Mouse (Mus musculus): ENCODE results near the gene Cntn1. TPM values are rescaled to one million over a fixed set of nuclear protein-coding genes. Genes with fewer than 3 reads are reported as not detected.

Gene Cntn1
- total RNA-seq (2022), result 100 to 1,000 TPM; 285 to 319 (median 299) TPM

DNA sequence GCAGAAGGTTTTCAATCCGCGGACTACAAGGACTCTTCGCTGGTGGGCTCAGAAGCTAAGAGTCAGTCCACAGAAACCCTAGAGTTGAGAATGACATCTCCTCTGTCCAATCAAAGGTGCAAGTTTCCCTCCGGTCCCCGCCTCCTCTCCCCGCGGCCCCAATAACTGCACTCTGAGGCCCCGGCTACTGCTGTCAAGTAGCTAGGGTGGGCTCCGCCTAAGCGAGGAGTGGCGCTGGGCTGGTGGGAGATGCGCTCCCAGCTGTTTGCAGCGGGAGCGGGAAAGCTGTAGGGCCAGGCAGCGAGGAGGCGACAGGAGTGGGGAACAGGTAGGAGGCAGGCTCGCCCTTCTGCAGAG lies at the start of gene Cntn1:
Gene Cntn1, plus strand, starts transcription at position 170 of the 357 bp plus-strand sequence.
- DNase-seq (ENCODE audit: low spot score in 2 of 2), result peak; percentile 85 to 89

DNA sequence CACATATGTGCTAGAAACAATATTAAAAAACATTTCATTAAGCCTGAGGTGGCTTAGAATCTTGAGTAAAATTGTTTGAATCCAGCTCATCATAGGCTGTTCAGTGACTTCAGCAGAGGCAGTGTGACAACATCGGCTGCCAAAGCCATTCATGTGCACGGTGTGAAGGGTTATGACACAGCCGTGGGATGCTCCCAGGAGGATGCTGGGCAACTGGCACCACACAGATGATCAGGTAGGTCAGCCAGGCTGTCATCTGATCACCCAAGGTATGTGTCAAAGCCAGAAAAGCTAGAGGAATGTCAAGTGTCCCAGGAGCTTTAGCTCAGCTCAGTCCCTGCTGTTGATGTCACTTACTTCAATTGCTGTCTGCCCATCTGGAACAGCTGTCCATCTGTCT lies 49.5 kb upstream of the Cntn1 start:
- no peak for DNase-seq (ENCODE audit: low spot score in 2 of 2)

DNA sequence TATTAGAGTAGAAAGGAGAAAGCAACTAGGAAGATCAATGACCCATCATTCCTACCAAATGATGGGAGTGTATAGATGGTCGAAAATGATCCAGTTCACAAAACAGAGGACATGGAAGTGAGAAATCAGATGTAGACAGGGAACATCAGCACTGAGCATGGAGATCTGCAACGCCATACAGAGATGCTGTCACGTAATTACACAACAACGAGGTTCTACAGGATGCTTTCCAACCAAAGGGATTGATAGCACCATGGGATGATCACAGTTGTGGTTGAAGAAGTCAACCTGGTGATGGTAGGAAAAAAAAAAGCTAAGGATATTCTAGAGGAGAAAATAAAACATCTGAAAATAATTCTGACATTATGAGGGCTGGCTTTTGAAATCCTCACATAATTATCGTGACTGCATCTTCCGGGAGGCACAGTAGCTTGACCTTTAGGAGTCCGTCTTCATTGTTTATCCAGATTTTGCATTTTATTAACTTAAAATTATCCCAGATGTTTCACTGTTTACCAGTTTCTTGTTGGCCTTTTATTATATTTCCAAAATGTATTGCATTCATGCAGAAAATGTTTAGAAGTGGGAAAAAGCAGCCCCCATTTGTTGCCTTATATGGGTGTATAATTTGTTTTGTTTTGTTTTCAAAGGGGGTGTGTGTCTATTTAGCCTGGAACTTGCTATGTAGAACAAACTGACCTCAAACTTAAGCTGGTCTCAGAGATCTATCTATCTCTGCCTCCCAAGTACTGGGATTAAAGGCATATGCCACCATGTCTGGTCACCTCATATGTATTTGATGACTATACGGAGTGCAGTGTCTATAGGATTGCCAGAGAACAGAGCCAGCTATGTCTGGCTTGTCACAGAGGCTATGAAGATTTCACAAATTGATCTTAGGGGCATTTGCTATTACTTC lies 38.5 kb upstream of the Cntn1 start:
- no peak for DNase-seq (ENCODE audit: low spot score in 2 of 2)

DNA sequence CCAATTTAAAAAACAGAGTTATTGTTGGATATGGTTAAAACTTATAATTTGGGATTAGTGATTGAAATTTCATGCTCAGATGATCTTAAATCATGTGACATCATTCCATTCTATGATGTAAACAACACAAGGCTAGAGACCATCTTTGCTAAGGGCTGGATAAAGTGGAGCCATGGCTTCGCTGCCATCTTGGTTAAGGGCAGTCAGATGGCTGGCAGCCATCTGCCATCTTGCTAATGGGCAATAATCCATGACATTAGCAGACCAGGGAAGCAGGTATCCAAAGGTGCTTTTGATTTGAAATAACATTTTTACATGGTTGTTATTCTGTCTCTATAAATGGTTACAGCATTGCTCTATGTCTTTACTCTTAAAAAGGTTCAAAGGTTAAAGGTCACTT lies 16.9 kb upstream of the Cntn1 start:
- DNase-seq (ENCODE audit: low spot score in 2 of 2), result no peak

DNA sequence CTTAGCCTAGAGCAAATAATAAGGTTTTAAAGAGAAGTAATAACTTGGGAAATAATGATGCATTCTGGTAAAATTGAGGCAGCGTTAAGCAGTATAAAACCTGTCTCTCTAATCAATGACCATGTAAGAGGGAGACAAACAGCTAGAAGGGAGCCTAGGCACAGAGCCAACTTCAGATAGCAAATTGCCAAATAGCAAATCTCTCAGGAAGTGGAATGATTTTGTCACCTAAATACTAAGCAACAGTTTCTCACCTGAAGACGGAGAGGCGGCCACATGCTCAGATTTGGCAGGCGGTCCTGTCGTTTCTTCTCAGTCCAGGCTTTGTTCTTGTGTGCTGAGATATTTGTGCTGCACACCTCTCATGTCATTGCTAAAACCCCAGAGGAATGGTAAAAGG lies 8.4 kb upstream of the Cntn1 start:
- no peak for DNase-seq (ENCODE audit: low spot score in 2 of 2)

DNA sequence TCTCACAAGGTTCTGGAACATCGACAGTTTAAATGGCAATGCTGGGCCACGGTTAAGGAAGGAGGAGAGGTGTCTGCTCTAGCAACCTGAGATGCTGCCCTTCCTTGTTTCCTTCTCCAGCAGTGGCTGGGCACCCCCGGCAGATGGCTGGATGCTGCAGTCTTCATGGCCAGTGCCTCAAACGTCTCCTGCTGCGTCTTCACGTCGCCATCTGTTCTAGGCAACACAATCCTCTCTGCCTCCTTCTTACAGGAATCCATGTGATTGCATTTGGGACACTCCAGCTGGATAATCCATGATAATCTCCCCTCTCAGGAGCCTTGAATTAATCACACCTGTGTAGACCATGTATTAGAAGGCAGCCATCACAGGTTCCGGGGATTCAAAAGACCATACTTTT lies 4.9 kb upstream of the Cntn1 start:
- no peak for DNase-seq (ENCODE audit: low spot score in 2 of 2)

DNA sequence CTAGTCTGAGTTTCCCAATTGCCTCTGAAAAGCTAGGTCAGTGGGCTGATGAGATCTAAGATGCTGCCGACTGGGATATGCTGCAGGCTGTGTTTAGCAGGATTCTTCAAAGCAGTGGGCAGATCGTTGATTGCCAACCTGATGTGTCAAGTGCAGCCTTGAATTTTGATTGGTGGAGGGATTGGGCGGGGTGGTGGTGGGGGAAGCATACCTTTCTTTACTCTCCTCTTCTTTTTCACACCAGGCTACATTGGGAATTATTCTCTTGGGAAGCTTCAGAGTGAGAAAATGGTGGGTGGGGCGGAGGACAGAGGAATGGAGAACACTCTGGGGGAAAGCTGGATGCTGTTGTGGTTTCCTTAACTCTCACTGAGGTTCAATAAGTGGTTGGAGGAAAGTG lies 2.9 kb upstream of the Cntn1 start:
- DNase-seq (ENCODE audit: low spot score in 2 of 2), result peak in 1 of 2 experiments; percentile 36

DNA sequence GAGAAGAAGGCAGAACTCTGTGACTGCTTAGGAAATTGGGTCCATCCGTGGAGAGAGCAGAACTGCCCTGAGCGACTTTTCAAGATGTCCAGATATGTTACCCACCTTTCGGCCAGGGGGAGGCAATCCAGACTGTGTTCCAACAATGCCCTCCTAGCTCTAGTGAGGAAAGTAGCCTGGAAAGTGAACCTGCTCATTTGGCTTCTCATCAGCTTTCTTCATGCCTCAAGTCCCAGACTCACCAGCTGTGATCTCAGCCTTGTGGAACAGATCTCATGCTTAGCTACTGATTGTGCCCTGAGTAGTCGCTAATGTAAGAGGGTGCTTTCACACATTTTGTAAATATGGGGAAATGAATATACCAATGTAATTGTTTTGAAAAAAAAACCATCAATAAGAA lies 2.4 kb upstream of the Cntn1 start:
- no peak for DNase-seq (ENCODE audit: low spot score in 2 of 2)

DNA sequence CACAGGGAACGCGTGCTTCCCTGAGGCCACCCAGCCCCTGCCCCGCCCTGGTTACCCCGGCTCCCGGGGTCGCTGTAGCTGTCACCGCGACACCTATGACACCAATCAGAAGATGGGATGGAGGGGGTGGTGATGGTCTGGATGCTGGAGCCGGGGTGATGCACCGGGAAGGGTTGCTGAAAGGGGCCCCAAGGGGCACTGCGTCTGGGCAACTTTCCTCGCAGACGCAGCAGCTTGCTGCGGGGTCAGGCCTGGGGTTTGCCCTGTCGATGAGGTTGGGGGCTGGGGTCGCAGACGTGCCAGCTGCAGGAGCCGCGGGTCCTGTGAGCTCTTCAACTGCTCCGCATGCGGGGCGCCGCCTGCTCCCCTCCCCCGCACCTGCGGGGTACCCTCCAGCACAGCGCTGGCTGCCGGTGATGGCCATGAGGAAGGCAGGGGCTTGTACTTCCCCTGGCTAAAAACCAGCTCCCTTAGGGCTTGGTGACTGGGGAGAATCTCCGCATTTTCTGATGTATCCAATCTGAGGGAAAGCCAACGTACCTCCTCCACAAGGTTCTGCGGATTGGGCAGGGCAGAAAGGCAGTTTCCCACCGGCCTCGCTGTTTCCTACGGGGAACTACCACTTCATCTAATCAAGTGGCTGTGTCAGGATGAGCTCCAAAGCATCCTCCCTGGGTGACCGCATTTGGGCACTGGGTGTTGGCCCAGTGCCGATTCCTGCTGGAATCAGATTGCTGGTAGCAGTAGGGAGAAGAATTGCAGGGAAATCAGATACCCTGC lies 578 bp downstream of the Cntn1 start:
- peak; percentile 50 to 54 for DNase-seq (ENCODE audit: low spot score in 2 of 2)

DNA sequence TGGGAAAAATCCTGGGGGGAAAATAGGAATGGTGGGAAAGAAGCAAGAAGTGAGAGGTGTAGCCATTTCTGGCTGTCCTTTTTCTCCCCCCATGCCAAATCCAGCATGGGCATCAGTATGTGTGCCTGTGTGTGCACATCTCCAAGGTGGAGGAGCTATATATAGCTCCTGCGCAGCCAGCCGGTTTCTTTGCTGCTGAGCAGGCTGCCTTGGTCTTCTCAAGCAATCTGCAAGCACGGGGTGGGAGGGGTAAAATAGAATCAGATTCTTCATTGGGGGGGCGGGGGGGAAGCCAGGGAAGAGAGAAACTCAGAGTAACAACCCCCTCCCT lies 1.1 kb downstream of the Cntn1 start:
- DNase-seq (ENCODE audit: low spot score in 2 of 2), result peak in 1 of 2 experiments; percentile 73

DNA sequence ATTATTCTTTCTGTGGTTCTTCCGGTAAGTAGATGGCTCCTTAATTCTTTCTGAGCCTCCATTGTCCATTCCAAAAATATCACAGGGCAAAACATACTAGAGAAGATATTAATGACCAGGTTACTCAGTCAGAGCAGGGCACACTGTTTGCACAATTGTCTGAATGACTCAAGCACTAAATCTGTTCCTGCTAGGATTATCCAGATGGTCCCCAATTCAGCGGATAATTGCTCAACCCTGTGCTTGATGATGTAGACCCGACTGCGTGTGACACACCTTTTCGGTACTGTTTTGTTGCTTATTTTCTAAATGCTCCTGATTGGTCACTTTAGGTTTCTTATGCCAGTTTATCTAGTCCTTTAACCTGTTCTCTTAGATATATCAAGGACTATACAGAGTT lies 6.6 kb downstream of the Cntn1 start:
- DNase-seq (ENCODE audit: low spot score in 2 of 2), result no peak

DNA sequence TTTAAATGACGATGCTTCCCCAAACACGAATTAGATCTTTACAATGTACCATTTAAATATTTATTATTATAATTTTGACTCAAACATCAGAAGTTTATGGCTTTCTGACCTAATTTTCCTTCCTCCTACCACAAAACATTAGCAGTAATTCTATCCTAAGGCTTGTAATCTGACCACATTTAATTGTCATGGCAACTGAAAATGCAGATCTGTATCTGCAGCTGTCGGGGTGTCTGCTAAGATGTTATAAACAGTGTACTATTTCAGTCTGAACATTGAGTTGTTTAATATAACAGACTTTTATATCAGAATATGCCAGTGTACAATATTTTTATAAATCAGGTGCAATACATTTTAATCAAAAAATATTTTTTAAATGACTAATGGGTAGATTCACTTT lies 10.0 kb downstream of the Cntn1 start:
- DNase-seq (ENCODE audit: low spot score in 2 of 2), result no peak

DNA sequence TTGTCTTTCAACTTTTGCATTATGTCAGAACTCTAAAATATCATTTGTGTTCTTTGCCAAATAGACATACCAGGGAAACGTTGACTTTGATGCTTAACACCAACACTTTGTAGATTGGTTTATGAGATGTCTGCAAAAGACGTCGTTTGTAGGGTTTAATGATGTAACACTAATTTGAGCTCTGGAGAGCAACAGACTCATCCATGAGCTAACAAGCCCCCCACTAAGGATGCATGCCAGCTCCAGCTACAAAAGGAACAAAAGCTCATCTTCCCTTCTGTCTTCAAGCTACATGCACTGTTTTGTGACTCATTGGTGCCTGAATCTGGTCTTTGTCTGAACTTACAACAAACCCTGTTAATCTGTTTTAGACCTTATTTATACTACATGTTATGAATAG lies 28.5 kb downstream of the Cntn1 start:
- no peak for DNase-seq (ENCODE audit: low spot score in 2 of 2)

DNA sequence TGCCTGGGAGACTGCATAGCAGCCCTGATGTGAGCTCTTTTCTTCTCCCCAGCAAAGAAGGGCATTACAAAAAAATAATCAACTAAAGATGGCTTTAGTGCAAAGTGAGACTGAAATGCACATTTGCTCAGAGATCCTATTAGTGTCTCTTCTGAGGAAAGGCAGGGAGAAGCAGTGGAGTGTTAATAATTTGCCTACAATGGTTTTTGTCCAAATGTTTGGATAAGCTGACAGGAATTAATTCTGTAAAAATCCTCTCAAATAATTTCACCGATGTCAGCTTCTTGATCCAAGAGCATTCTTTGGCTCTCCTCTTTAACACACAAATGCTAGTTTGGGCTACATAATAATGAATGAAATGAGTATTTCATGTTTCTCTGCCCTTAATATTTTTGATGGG lies 34.9 kb downstream of the Cntn1 start:
- no peak for DNase-seq (ENCODE audit: low spot score in 2 of 2)

DNA sequence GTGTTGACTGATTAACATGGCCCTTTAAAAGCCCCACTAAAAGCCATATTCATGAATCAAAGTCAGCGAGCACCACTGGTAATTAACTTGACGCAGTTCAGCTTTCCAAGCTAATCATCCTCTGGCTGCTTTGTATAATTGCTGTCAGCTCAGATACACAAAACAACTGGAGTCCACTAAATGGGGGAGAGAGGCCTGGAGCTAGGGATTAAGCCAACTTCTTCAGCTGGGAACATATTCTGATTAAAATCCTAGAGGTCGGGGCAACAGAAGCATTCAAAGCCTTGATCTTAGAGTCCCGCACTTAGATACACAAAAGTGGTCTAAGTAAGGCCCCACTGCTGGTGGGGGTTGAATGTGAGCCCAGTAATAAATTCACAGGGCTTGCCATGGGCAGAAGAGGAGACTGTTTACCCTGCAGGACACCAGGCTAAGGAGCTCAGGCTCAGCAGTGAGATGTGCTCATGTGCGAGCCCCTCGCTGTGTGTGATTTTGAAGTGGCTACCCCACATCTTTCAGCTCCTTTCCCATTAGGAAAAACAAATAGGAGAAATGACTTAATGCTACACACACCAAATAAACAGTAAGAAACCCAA lies 36.8 kb downstream of the Cntn1 start:
- no peak for DNase-seq (ENCODE audit: low spot score in 2 of 2)

DNA sequence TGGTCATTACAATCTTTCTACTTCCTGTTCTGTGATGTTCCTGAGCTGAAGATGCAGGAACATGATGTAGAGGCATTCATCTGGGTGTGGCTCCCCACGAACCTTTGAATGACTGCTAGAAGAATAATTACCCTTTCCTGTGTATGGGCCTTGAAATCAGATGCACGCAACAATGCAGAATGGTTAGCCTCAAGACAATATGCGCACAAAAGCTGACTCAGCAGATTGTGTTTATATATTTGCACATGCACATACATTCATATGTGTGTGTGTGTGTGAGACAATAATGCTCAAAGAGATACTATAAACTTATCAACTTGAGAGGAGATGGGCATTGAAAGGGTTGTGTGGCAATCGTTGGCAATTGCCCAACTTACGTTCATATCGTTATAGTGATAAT lies 39.8 kb downstream of the Cntn1 start:
- DNase-seq (ENCODE audit: low spot score in 2 of 2), result no peak

DNA sequence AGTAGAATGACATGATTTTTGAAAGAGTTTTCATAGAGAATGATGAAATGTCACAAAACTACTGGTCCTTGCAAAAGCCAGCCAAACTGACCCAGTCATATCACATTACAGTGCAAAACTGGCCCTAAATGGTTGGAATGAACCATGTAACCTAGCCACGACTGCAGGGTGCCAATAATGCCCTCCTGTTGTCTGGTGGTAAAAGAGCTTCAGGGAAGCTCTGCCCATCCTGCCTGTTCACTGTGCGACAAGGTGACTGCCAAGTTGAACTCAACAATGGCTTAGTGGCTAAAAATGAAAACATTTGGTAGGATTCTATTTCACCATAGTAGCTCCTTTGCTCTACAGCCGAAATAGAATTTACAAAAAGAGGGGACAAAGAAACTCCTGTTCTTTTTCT lies 41.1 kb downstream of the Cntn1 start:
- no peak for DNase-seq (ENCODE audit: low spot score in 2 of 2)

DNA sequence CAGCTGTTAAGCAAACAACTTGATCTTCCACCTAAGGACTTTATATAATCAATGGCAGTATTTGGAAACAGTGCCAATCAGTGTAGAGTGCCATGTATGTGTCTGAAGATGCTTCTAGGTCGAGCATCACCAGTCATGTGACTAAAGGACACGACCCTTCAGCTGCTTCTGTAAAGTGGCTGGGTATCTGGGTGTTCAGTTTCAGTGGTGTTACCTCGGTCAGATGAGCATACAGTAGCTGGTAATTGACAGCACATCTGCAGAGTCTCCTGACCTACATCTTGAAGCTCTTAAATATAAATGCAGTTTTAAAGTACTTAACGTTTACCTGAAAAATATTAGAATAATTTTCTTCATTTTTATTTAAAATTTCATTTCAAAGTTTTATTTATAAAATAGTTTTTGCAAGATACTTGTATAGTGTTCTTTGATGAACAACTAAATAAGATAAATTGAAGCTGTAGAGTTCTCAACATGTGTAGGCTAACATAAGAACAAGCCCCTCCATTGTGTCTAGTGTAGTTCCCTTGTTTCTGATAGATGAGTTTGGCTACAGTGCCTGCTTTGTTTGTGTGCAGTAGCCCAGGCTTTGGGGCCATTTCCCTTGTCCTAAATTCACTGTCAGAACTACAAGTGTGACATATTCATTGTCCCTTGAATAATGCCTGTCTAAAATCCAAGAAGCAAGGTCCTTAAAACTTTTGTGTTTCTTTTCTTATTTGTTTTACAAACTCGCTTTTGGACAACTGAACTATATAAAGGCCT lies 48.6 kb downstream of the Cntn1 start:
- no peak for DNase-seq (ENCODE audit: low spot score in 2 of 2)

DNA sequence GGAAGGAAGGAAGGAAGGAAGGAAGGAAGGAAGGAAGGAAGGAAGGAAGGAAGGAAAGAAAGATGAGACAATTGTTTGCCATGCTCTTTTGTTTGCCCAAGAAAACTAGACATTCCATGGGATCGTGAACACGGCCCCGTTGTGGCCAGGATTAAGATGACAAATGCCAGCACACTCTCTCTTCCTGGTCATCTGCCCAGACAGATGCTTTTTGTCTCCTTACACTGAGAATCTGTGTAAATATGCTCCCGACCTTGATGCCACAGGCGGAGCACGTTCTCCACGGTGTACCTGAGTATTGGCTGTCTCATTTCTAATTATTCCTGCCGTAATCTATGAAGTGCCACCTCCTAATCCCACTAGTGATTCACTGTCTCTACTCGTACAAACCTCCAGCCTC lies 51.0 kb downstream of the Cntn1 start:
- no peak for DNase-seq (ENCODE audit: low spot score in 2 of 2)

DNA sequence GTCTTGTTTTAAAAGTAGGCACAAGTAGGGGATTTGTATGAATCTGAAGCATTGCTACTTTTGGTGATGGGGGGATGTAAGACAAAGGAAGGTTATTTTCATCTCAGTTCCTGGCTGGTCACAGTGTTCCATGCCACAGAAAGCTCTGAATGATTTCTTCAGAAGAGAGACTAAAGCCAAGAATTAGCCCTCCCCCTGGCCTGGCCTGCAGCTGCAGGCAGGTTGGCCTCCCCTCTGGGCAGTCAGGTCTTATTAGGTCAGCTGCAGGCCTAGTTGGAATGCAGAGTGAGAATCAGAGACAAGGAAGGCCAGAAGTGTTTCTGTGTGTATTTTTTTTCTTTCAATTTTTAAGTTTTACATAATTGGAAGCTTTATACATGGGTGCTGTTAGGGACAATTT lies 61.5 kb downstream of the Cntn1 start:
- peak in 1 of 2 experiments; percentile 13 for DNase-seq (ENCODE audit: low spot score in 2 of 2)

DNA sequence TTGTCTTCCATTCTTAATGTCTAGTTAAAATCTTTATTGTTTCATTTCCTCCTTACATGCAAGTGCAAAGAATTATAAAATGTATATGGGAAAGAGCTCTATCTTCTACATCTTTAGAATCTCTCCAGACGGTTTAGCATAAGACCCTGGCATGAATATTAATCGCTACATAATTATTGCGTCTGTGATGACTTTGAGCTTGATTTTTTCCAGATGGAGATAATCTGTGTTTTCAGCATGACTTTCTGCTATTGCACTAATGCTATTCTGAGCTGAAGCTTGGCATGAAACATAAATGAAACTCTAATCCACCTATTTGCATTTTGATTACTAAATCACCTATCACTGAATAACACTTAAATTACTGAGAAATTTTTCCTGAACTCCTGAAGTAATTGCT lies 82.0 kb downstream of the Cntn1 start:
- no peak for DNase-seq (ENCODE audit: low spot score in 2 of 2)

DNA sequence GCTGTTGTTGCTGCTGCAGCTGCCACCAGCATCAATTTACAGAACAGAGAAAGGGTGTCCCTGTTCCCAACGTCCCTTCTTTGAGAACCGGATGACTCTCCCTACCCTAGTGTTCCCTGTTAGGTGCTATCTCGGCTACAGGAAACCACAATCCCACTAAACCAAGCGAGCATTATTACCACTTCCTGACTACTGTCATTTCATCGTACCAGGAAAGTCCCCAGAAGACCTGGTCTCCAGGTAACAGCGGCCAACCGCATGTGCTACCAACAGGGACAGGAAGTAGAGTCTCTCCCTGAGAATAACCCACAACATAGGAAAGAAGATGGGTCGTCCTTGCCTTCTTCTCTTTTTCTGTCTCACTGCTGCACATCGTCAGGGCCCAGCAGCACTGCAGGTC lies 83.3 kb downstream of the Cntn1 start:
- no peak for DNase-seq (ENCODE audit: low spot score in 2 of 2)
